Mouse (Mus musculus) kidney, postnatal 4 days (tissue): ENCODE data around the gene Nqo1.

Experiments used
- DNase-seq, 2 experiments: peaks; one replicate each; pipeline ENCODE4 v3.0.0; 2021; ENCODE audit warnings: mixed read lengths in 2 of 2

The Nqo1 gene

DNA sequence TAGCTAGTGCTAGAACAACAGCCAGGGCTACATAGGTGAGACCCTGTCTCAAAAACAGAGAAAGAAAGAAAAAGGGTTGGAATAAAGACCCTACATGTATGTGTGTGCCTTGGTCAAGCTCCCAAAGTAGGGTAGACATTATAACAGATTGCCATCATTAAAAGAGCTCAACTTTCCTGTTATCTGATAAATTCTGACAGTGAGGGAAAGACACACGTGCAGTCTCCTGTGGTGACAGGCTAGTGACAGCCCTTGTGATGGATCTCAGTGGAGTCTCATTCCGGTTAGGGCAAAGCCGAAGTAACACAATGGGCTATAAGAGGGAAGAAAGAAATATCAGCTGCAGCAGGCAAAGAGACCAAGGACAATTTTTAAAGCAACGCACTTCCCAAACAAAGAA, 1.1 kb upstream of the Nqo1 start:
- DNase-seq, result no peak

GRCm38 (mm10) chr8:107401866-107402265, 1.1 kb downstream of the Nqo1 start:
- DNase-seq, result no peak

- DNase-seq, result peak; percentile 26 to 30
These were observed 3.5 kb downstream of the Nqo1 start for GRCm38 (mm10) chr8:107399495-107399894.

GRCm38 (mm10) chr8:107397665-107398064, 5.3 kb downstream of the Nqo1 start:
- DNase-seq, result no peak

DNA sequence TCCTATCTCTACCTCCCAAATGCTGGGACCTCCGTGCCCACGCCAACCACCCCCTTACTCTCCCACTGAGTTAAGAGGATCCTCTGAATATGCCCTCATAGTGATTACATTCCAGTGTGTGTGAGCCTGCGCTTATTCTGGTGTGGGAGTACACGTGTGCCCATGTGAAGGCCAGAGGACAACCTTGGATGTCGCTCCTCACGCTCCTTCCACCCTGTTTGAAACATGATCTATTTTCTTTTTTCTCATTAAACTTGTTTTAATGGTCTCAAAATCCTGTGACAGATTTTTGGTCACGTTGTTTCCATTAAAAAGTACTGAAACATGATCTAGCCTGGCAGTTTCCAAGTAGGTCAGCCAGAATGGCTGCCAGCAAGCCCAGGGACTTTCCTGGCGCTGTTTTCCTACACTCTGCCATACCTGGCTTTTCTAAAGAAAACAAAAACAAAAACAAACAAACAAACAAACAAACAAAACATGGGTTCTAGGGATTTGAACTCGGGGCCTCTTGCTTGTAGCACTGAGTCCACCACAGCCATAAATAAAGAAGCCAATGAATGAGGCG, 6.8 kb downstream of the Nqo1 start:
- no peak for DNase-seq

- DNase-seq, result no peak
These were observed 7.6 kb downstream of the Nqo1 start for GRCm38 (mm10) chr8:107395397-107395796.

GRCm38 (mm10) chr8:107391136-107391516, 11.9 kb downstream of the Nqo1 start:
- no peak for DNase-seq

DNA sequence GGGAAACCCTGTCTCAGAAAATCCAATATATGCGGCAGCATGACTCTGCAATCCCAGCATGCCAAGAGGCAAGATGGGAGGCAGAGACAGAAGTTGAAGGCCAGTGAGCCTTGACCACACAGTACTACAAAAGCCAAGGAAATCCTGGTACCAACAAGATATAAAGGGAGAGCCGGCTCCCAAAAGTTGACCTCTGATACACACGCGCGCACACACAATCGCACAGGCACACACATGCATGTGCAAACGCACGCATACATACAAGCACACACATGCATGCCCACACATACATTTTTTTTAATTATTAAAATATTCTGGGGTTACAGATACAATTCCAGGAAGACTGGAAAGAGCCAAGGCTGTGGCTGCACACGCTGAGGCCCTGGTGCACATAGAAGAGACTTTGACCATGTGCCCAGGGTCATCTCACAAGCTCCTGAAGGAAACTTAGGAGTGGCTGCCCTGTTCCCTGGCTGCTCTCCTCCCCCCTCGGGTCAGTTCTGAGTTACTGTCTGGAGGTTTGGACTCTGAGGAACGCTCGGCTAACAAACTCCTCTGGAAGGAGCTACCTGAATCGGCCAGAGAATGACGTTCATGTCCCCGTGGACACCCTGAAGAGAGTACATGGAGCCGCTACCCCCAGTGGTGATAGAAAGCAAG, 12.4 kb downstream of the Nqo1 start:
- DNase-seq, result peak in 1 of 2 experiments; percentile 38

GRCm38 (mm10) chr8:107389557-107389956, 13.4 kb downstream of the Nqo1 start:
- DNase-seq, result peak; percentile 42 to 58

DNA sequence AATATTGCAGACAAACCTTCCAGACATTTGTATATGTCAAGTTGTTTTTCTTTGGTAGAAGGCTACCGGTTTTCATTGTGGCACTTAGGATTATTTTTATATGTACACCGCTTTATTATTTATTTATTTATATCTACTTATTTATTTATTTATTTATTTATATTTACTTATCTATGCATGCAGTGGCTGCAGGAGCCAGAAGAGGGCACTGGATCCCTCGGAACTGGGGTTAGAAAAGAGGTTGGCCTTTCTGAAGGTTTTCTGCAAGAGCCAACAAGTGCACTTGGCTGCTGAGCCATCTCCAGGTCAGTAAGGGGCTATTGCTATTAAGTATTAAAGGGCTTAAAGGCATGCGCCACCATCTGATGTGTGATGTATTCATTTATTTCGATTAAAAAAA, 15.1 kb downstream of the Nqo1 start:
- peak; percentile 70 to 78 for DNase-seq

- DNase-seq, result no peak
These were observed 16.4 kb downstream of the Nqo1 start for GRCm38 (mm10) chr8:107386642-107387041.

GRCm38 (mm10) chr8:107386171-107386570, 16.8 kb downstream of the Nqo1 start:
- DNase-seq, result no peak

GRCm38 (mm10) chr8:107385063-107385462, 17.9 kb downstream of the Nqo1 start:
- no peak for DNase-seq

GRCm38 (mm10) chr8:107384651-107385050, 18.4 kb downstream of the Nqo1 start:
- DNase-seq, result no peak

GRCm38 (mm10) chr8:107382898-107383297, 20.1 kb downstream of the Nqo1 start:
- no peak for DNase-seq

GRCm38 (mm10) chr8:107381666-107382065, 21.3 kb downstream of the Nqo1 start:
- DNase-seq, result no peak

DNA sequence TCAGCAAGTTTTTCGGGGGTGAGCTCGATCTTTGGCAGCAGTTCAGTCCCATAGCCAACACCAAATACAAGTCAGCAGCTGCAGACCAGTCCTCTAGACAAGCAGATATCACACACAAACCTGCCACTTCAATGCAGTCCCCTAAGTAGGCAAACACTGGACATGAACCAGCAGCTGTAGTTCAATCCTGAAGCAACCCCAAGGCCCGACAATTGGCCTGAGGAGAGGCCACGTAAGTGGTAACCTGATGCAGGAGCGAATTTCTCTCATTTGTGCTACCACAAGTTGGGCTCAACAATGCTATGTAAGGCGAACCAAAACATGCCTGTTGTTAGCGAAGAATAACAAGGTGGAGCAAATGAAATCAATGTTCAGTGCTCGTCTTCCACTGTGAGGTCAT, 22.3 kb downstream of the Nqo1 start:
- DNase-seq, result no peak

- DNase-seq, result no peak
These were observed 25.7 kb downstream of the Nqo1 start for GRCm38 (mm10) chr8:107377346-107377745.

DNA sequence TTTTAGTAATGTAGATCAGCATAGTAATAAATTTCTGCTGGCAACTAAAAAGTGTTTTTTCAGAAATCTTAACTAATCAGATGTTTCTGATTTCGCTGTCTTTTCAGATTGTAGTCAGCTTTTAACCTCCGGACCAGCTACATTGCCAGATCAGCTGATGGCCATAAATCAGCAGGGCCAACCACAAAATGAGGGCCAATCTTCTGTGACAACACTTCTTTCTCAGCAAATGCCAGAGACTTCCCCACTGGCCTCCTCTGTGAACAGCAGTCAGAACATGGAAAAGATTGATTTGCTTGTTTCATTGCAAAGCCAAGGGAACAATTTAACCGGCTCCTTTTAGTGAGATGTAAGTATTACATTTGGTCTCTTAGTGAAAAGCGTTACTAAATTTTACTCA, 32.7 kb downstream of the Nqo1 start:
- no peak for DNase-seq
